Mouse (Mus musculus) A20 (cell line): ENCODE results near the gene Zfp386.
A peak's percentile ranks its signal among the peaks of the same experiment; 100 is the strongest.
"Not testable (repeated sequence)": the region's sequence is repeated elsewhere in the genome, so short reads cannot be mapped to it uniquely, and the experiment has no call there.

Source experiments
- DNase-seq: peaks from one replicate; pipeline ENCODE4 v3.0.0-alpha.2; 2011; ENCODE audit warnings: low read depth, low spot score

The Zfp386 gene

GRCm38 (mm10) chr12:116047440-116048377 lies at the start of gene Zfp386:
Gene Zfp386, plus strand, starts transcription at chr12:116047724.
- peak; percentile 98 for DNase-seq

DNA sequence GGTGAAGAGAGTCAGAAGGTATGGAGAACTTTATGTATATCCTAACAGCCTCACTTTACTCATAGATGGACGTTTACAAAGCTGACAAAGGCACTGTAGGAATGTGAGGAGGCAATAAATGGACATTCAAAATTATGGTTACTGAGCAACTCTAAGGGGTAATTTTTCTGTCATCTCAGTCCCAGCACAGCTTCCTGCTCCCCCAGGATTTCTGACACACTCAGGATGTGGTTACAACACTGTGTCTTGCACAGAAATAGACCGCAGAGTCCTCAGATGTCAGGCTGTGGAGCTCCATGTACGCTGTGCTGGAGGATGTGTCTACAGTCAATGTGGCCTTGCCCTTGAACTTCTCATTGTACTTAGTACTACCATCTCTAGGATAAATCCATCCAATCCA lies 47.7 kb upstream of the Zfp386 start:
- not testable (repeated sequence) for DNase-seq

DNA sequence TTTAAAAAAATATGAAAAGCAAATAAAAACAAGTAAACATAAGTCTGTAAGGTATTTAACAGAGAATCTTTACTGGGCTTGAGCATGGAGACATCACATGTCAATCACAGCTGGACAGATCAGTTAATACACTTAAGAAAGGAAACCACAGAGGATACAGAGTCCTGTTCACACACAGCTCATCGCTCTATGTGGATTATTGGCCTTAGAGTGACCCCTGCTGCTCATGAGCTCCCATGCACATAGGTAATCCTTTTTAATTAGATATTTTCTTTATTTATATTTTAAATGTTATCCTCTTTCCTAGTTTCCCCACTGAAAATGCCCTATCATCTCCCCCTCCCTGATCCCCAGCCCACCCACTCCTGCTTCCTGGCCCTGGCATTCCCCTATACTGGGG lies 44.6 kb upstream of the Zfp386 start:
- not testable (repeated sequence) for DNase-seq

GRCm38 (mm10) chr12:116010812-116011211 lies 36.7 kb upstream of the Zfp386 start:
- peak; percentile 5 for DNase-seq

DNA sequence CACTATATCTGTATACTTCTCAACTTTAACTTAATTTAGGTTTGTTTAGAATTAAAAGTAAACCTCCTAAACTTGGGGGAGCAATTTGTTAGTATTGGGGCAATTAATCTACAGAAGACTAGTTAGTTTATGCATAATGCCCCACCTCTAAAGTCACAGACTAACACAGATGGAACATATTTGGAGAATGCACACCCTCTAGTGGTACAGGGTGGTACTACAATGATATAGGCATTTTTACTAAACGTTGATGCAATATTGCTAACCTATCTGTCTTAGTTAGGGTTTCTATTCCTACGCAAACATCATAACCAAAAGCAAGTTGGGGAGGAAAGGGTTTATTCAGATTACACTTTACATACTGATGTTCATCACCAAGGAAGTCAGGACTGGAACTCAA lies 19.4 kb upstream of the Zfp386 start:
- peak; percentile 49 for DNase-seq

GRCm38 (mm10) chr12:116035346-116035745 lies 12.2 kb upstream of the Zfp386 start:
- DNase-seq: no peak

DNA sequence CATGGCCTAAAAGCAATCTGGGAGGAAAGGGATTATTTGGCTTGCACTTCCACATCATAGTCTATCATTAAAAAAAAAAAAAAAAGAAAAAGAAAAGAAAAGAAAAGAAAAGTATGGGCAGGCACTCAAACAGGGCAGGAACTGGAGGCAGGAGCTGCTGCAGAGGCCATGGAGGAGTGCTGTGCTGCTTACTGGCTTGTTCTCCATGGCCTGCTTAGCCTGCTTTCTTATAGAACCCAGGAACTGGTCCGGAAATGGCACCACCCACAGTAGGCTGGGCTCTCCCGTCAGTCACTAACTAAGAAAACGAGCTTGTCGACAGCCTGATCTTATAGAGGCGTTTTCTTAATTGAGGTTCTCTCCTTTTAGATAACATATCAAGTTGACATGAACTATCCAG lies 2.7 kb upstream of the Zfp386 start:
- DNase-seq: no peak

- DNase-seq: no peak
Observed at GRCm38 (mm10) chr12:116048766-116049165, 1.2 kb downstream of the Zfp386 start.

DNA sequence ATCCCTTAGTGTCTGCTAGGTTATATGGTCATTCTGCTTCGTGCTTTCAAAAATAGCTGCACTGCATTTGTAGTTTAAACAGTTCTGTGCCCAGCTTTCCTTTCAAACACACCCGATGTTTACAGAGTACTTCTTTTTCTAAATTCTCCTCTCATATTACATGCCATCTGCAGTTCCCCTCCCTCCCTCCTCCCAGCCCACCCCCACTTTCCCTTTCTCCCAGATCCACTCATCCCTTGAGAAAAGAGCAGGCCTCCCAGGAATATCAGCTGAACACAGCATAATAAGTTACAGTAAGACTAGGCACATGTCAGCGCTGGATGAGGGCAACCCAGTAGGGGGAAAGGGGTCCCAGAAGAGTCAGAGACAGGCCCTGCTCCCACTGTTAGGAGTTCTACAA lies 1.7 kb downstream of the Zfp386 start:
- DNase-seq: no peak

DNA sequence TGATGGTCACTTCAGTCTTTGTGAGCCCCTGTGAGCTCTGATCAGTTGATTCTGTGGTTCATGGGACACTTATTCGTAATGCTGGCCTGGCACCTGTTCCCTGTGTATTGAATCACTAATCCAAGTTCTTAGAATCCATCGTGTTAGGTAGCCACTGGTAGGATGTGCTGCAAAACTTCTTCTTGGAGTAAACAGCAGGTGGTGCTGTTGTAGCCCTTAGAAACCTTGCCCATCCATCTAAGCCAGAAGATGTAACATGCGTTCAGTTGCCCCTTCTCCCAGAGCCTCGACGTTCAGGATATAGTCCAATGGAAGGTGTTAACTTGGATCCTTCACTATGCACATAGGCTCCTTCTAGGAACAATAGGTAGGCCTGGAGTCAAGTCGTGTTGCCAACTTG lies 2.2 kb downstream of the Zfp386 start:
- DNase-seq: peak; percentile 41

- no peak for DNase-seq
Observed at GRCm38 (mm10) chr12:116054342-116054741, 6.8 kb downstream of the Zfp386 start.

- no peak for DNase-seq
Observed at GRCm38 (mm10) chr12:116056112-116056511, 8.6 kb downstream of the Zfp386 start.

DNA sequence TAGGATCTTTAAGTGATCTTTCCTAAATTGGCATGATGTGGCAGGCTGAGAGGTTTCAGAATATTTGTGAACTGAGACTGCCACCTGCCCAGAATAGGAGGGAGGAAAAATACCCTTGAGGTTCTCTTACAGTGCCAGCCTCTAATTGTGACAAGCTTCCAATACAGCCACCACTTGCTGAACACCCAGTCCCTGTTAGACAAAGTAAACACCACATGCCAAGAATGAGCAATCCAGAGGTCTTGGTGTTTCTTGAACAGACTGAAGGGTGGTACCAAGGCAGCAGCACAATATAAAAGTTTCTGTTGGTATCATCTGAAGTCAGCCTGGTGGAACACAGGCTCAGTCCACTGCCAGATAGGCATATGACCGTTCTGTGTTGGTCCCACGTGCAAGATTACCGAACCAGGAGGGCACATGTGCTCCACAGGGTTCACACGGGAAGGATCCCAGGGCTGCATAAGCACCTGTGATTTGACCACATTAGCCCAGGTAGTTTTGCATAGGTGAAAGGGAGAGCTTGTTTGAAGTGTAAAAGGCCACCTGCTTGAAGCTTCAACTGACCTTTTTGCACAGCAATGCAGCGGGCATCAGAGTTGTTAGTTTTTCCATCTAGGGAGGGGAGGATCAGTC lies 14.2 kb downstream of the Zfp386 start:
- DNase-seq: no peak

GRCm38 (mm10) chr12:116062194-116062583 lies 14.7 kb downstream of the Zfp386 start:
- DNase-seq: no peak

DNA sequence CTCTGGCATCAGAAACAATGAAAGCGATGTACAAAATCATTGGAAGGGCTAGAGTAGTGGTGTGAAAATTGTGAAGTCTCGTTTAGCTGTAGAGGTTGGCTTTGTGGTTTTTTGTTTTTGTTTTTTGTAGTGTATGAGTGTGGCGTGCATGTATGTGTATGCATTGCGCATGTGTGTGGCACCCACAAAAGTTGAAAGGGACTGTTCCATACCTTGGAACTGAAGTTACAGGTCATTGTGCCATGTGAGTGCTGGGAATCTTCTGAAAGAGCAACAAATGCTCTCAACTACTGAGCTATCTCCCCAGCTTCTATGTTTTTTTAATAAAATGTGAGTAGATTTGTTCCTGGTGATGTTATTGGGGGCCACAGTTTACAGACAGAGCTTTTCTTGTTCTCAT lies 15.5 kb downstream of the Zfp386 start:
- no peak for DNase-seq

DNA sequence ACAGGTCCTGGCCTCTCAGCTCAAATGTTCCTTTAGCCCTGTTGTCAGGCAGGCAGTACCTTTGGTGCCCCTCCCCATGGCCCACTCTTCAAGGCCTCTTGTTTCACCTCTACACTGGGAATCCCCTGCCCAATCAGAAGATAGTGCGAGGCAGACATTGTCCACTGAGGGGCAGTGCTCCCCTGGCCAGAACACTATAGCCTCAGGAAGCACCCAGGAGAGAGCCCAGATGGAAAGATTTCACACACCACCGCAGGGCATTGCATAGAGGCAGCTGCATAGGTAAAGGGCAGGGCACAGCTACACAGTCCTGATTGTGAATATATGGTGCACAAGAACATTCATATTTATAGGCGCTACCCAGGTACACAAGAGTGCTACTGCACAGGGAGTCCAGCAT lies 23.5 kb downstream of the Zfp386 start:
- DNase-seq: no peak

DNA sequence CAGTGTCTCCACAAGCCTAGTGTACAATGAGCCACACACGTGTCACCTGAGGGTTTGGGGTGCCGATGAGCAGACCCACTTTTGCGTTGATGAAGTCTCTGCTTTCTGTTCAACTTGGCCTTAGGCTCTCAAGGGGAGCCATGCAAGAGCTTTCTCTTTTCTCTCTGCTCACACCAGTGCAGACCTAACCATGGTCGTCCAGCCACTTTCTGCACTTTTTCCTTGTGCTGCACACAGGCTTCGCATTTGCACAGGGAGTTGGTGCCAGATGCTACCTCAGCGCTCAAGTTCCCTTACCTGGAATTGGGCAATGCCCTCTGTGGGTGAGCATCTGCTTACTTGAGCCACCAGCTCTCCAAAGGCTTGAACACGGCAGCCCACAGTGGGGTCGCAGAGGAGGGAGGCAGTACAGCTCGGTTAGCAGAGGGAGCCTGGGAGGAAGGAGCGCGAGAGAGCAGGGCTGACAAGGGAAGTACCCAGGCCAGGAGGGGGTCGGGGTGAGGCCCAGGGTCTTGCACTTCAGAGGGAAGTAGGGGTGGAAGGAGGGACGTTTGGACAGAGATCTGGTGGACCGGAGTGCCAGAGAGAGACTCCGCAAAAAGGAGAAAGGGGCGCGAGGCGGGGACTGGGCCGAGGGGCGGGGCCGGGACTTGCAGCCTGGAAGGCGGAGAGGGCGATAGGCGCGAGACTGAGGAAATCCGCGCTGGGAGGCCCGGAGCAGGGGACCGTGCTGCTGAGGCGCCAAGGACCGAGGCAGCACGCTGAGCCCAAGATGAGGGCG lies 29.7 kb downstream of the Zfp386 start, which contains the start of gene Vipr2:
Gene Vipr2 (plus strand): TSS at position 653 of the 781 bp plus-strand sequence.
- DNase-seq: no peak

GRCm38 (mm10) chr12:116077855-116078366 lies 30.4 kb downstream of the Zfp386 start:
- DNase-seq: no peak

- no peak for DNase-seq
Observed at GRCm38 (mm10) chr12:116083125-116083524, 35.6 kb downstream of the Zfp386 start.

DNA sequence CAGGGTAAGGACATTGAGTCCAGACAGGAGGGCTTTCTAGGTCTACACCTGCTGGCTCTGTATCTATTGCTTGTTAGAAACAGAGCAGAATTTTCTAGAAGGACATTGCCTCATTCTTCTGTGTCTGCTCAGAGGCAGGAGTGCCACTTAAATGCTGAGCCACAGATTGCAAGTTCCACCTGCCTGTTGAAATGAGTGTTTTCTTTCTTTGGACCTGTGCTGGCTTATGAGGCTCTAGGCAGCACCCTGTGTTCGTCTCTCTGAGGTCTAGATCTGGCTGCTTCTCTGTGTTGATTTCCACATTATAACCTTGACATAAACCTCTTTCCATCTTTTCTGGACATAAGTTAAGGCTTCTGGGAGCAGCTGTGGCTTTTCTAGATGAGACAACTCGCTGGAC lies 36.8 kb downstream of the Zfp386 start:
- no peak for DNase-seq

DNA sequence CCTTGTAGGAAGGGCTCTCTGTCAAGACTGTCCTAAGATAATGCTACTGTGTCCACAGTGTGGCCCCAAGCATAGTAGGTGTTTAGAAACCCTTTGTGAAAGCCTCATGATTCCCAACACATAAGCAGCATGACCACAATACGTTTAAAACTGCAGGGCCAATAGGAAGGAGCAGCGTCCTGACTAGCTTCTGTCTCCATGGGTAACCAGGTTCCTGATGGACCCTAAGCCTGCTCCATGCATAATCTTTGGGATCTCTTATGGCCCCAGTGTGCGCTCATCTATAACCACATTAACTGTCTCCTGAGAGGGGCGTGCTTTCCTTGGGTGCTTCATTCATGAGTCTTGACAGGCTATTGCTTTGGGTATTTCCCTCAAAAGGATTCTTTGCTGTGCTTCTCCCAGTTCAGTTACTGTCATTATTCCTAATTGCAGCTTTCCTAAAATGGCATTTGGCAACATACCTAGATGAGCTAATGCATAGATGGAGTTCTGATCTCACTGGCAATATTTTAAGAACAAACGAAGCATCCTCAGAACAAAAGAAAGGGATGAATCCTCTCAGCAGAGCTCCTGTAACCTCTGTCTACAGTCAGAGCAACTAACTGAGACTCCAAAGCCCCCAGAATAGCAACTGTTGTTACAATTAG lies 39.6 kb downstream of the Zfp386 start:
- DNase-seq: no peak
